Mouse (Mus musculus) embryonic fibroblast, embryonic 13.5 days (primary cell): ENCODE data around the gene Shisal1.

Source experiments
- CTCF ChIP-seq: IDR thresholded peaks from 2 replicates; pipeline ENCODE4 v1.5.1; 2011; ENCODE audit warnings: mild to moderate bottlenecking, control low read depth, low read length, moderate library complexity, borderline replicate concordance; ENCODE audit not compliant: insufficient read depth
- POLR2A ChIP-seq: IDR thresholded peaks from 2 replicates; pipeline ENCODE4 v1.6.1; 2011; ENCODE audit warnings: low read depth, mild to moderate bottlenecking, control low read depth, low read length, moderate library complexity

- TF ChIP-seq CTCF (no peak), POLR2A (no peak)
Observed at GRCm38 (mm10) chr15:84483622-84484021, 36.7 kb upstream of the Shisal1 start.
